Mouse (Mus musculus) midbrain, postnatal 0 days (tissue): ENCODE measurements at regions not wholly inside any gene's neighbourhood (a gene's known extent, or its start where the extent isn't known, plus 50 kb on each side); places are given as distances from the start of the nearest gene placed in this dataset.

ENCODE experiments used
- ATAC-seq: fragments of 200-750 bp; cut with Nextera tagmentation; 2 replicates; pipeline ENCODE4 v1.8.0; 2017; ENCODE audit warnings: moderate number of reproducible peaks, mild to moderate bottlenecking, moderate TSS enrichment, moderate library complexity; ENCODE audit not compliant: low FRiP score
- DNase-seq: peaks from one replicate; pipeline ENCODE4 v3.0.0-alpha.2; 2015; ENCODE audit warnings: low spot score
- H3K27ac ChIP-seq: fragments of 300-500 bp; sonication (generic); 2 replicates; pipeline ENCODE4 v1.5.1; 2014; ENCODE audit warnings: low read depth, mild to moderate bottlenecking, low read length, mixed read lengths
- H3K27me3 ChIP-seq: fragments of 300-500 bp; sonication (generic); 2 replicates; pipeline ENCODE4 v1.6.1; 2014; ENCODE audit warnings: low read length, control low read depth, mixed read lengths; ENCODE audit not compliant: insufficient read depth
- H3K36me3 ChIP-seq: fragments of 300-500 bp; sonication (generic); 2 replicates; pipeline ENCODE4 v1.6.1; 2014; ENCODE audit warnings: low read length, control low read depth, mixed read lengths; ENCODE audit not compliant: insufficient read depth
- H3K4me1 ChIP-seq: fragments of 300-500 bp; sonication (generic); 2 replicates; pipeline ENCODE4 v1.6.1; 2014; ENCODE audit warnings: mild to moderate bottlenecking, control low read depth, antibody characterized with exemption, low read length, mixed read lengths; ENCODE audit not compliant: insufficient read depth
- H3K4me2 ChIP-seq: fragments of 300-500 bp; sonication (generic); 2 replicates; pipeline ENCODE4 v1.6.1; 2014; ENCODE audit warnings: low read depth, mild to moderate bottlenecking, low read length, mixed read lengths; ENCODE audit not compliant: poor library complexity, severe bottlenecking
- H3K4me3 ChIP-seq: fragments of 300-500 bp; sonication (generic); 2 replicates; pipeline ENCODE4 v1.5.1; 2014; ENCODE audit warnings: low read depth, mild to moderate bottlenecking, low read length, moderate library complexity
- H3K9ac ChIP-seq: fragments of 300-500 bp; sonication (generic); replicated peaks from 2 replicates; pipeline ENCODE4 v1.6.1; 2014; ENCODE audit warnings: mild to moderate bottlenecking, low read length, moderate library complexity, mixed read lengths; ENCODE audit not compliant: poor library complexity, severe bottlenecking
- H3K9me3 ChIP-seq: fragments of 300-500 bp; sonication (generic); 2 replicates; pipeline ENCODE4 v1.6.1; 2016; ENCODE audit warnings: low read length, control low read depth
- CTCF ChIP-seq: IDR thresholded peaks from 2 replicates; pipeline ENCODE4 v1.5.1; 2016; ENCODE audit warnings: antibody characterized with exemption, mild to moderate bottlenecking
- WGBS: fragments of 180-500 bp; shearing (Covaris S2); extraction: QIAGEN DNeasy Blood & Tissue Kit; methylation state at CpG from one replicate; pipeline ENCODE4 v1.1.7; 2014; 5-methylcytosine and 5-hydroxymethylcytosine counted together

DNA sequence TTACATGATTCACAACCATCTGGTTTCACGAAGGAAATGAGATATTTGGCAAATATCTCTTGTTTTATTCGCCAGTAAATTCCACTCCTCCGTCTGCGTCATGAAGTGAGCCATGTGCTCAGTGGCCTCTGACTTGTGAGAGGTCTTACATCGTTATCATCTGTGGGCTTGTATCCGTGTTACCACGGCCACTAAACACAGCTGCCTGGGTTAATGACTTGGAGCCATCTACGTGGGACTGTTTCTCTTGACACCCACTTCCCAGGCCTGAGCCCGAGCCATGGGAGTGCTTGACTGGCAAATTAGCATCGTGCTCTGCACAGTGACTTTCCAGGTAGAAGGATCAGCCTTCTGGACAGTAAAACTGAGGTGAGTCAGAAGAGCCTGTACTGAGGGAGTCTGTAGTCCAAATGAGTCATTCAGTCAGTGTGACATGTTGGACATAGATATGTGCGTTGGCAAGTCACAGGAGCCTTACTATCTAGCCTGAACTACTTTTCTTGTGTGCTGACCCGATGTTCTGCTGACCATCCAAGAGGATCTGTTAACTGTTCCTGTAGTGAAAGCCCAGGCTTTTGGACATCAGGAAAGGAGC lies 137.7 kb downstream of the Tmx1 start:
- TF ChIP-seq CTCF = no peak
- 88% methylated on average over 12 of the region's 12 CpGs for WGBS
- no peak overlapping the region for H3K27ac ChIP-seq
- no peak overlapping the region for H3K4me2 ChIP-seq
- H3K9me3 ChIP-seq = no peaks in the 10 kb centered on the region
- no peak for ATAC-seq
- H3K9ac ChIP-seq = no peak overlapping the region
- H3K4me3 ChIP-seq = no peak overlapping the region
- H3K4me1 ChIP-seq = no peaks in the 10 kb centered on the region
- H3K27me3 ChIP-seq = no peaks in the 10 kb centered on the region
- no peak for DNase-seq
- H3K36me3 ChIP-seq = no peaks in the 10 kb centered on the region

DNA sequence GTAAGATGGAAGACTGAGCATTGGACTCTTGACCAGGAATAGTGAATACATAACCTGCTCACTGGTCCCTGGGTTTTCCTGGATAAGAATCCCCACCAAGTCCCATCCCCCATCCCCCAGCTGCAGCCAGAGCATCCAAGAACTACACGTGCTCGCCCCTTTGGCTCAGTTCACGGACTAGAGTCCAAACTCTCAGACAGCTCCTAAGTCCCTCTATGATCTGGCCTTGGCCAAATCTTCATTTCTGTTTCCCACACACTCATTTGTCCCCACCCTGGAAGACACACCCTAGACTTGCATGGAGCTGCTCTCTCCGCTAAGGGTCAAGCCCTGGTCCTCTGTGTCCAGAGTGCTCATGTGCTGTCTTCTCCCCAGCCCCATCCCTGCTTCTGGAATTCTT lies 139.9 kb downstream of the Tmx1 start:
- H3K4me3 ChIP-seq = no peak overlapping the region
- H3K4me1 ChIP-seq = no peaks in the 10 kb centered on the region
- H3K9me3 ChIP-seq = no peaks in the 10 kb centered on the region
- no peak overlapping the region for H3K9ac ChIP-seq
- no peak overlapping the region for H3K27ac ChIP-seq
- ATAC-seq = no peak
- no peak overlapping the region for H3K4me2 ChIP-seq
- DNase-seq = no peak
- H3K27me3 ChIP-seq = no peaks in the 10 kb centered on the region
- H3K36me3 ChIP-seq = no peaks in the 10 kb centered on the region
- TF ChIP-seq CTCF = no peak
- 89% methylated on average over 4 of the region's 4 CpGs for WGBS

DNA sequence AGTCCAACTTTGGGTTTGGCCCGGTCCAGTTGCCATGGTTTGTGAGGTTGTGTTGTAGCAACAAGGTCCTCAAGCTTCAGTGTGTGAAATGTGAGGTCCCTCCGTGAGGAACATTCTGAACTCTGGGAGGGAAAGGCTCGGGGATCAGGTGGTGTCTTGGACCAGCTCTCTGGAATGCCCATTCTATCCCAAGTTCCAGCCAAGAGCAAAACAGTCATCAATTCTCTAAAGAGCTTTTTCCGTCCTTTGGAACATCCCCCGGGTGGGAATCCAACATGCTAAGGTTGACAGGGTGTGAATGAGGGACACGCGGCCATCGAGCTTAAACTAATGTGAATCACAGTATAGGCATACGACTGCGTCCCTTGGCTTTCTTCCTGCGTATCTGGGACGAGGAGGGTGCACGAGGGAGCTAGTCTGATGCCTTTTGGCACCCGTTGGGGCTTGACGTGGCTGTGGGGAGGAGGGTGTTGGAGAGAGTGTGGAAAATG lies 145.4 kb downstream of the Tmx1 start:
- Histone ChIP-seq H3K9me3 (no peaks in the 10 kb centered on the region), H3K4me1 (no peaks in the 10 kb centered on the region), H3K36me3 (no peaks in the 10 kb centered on the region), H3K4me3 (no peak overlapping the region), H3K9ac (no peak overlapping the region), H3K27ac (no peak overlapping the region), H3K27me3 (no peaks in the 10 kb centered on the region), H3K4me2 (no peak overlapping the region)
- ATAC-seq (no peak), DNase-seq (no peak)
- WGBS = 76% methylated on average over 15 of the region's 15 CpGs
- no peak for TF ChIP-seq CTCF

DNA sequence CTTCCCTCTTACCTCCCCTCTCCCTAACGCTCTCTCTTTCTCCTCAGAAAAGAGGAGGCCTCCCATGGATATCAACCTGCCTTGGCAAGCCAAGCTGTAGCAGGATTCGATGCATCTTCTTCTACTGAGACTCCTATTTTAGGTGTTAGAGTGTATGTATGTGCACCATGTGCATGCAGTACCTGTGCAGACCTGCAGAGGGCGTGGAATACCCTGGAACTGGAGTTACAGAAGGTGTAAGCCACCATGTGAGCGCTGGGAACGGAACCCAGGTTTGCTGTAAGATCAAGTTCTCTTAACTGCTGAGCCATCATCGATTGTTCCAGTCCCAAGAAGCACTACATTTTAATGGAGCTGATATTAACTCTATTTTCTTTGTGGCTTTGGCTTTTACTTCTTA lies 146.8 kb downstream of the Tmx1 start:
- H3K27ac ChIP-seq = no peak overlapping the region
- no peak for ATAC-seq
- H3K4me3 ChIP-seq = no peak overlapping the region

DNA sequence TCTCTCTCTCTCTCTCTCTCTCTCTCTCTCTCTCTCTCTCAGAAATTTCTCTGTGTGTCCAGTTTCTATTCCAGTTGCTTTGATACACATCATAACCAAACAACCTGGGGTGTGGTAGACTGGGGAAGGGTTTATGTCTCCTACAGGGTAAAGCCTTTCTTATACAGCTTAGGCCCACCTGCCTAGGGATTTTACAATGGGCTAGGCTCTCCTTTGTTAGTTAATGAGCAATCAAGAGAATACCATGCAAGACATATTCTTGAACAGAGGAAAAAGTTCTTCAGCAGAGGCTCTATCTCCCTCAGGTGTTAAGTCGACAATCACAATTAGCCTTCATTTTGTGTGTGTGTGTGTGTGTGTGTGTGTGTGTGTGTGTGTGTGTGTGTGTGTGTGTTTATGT lies 151.0 kb downstream of the Tmx1 start:
- Histone ChIP-seq H3K36me3 (no peaks in the 10 kb centered on the region), H3K27ac (no peak overlapping the region), H3K4me2 (no peak overlapping the region), H3K9me3 (no peaks in the 10 kb centered on the region), H3K4me3 (no peak overlapping the region), H3K27me3 (no peaks in the 10 kb centered on the region), H3K9ac (no peak overlapping the region), H3K4me1 (no peaks in the 10 kb centered on the region)
- 91% methylated on average over 1 of the region's 1 CpGs for WGBS
- no peak for TF ChIP-seq CTCF
- ATAC-seq (no peak), DNase-seq (no peak)

More for the DNA sequence above, 146.8 kb downstream of the Tmx1 start:
- Histone ChIP-seq H3K9me3 (no peaks in the 10 kb centered on the region), H3K4me1 (no peaks in the 10 kb centered on the region), H3K4me2 (no peak overlapping the region), H3K27me3 (no peaks in the 10 kb centered on the region), H3K36me3 (no peaks in the 10 kb centered on the region), H3K9ac (no peak overlapping the region)
- peak; percentile 36 for TF ChIP-seq CTCF
- no peak for DNase-seq
- 85% methylated on average over 6 of the region's 6 CpGs for WGBS

DNA sequence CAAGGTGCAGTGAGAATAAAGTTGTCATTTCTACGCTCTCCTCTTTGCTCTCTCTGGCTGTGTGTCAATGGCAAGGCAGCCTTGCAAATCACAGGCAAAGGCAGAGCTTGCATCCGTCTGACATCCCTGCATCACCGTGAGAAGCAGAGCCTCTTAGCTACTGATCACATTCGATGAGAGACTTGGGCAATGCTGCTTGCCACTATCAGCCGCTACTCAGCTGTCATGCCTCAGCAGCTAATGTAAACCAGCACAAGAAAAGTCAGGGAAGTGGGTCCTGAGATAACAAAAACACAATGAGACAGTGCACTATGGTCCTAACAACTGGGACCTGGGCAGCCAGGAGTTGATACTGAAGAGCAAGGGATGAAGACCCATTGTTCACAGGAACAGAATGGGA lies 155.8 kb downstream of the Tmx1 start:
- no peaks in the 10 kb centered on the region for H3K36me3 ChIP-seq
- DNase-seq (no peak), ATAC-seq (no peak)
- H3K9ac ChIP-seq = no peak overlapping the region
- no peaks in the 10 kb centered on the region for H3K9me3 ChIP-seq
- no peak overlapping the region for H3K27ac ChIP-seq
- H3K4me1 ChIP-seq = no peaks in the 10 kb centered on the region
- TF ChIP-seq CTCF = no peak
- no peaks in the 10 kb centered on the region for H3K27me3 ChIP-seq
- no peak overlapping the region for H3K4me2 ChIP-seq
- no peak overlapping the region for H3K4me3 ChIP-seq
- 73% methylated on average over 5 of the region's 5 CpGs for WGBS
